Mouse (Mus musculus) lung, adult 2 months (tissue): Measurements from ENCODE around the gene Sh3pxd2a. TPM values are rescaled to one million over a fixed set of nuclear protein-coding genes. Genes with fewer than 3 reads are reported as not detected.

Experiments
- DNase-seq: peaks from one replicate; pipeline ENCODE4 v3.0.0; 2022
- H3K4me1 ChIP-seq: fragments of 200-500 bp; 2 replicates; pipeline ENCODE4 v1.6.1; 2011; ENCODE audit warnings: low read length; ENCODE audit not compliant: control insufficient read depth, insufficient read depth
- H3K4me3 ChIP-seq: fragments of 200-500 bp; replicated peaks from 2 replicates; pipeline ENCODE3; 2011; ENCODE audit warnings: low read depth, mild to moderate bottlenecking, control low read depth, low read length; ENCODE audit errors: extremely low read depth
- CTCF ChIP-seq: fragments of 200-500 bp; IDR thresholded peaks from 2 replicates; pipeline ENCODE4 v1.5.1; 2011; ENCODE audit warnings: mild to moderate bottlenecking, low read length, control low read depth; ENCODE audit not compliant: insufficient read depth
- POLR2A ChIP-seq: fragments of 200-500 bp; IDR thresholded peaks from 2 replicates; pipeline ENCODE4 v1.6.1; 2011; ENCODE audit warnings: low read depth, mild to moderate bottlenecking, control low read depth, low read length, borderline replicate concordance; ENCODE audit errors: extremely low read depth
- WGBS: fragments of 180-500 bp; shearing (Covaris S2); methylation state at CpG from one replicate; pipeline ENCODE4 v1.1.7; 2018; 5-methylcytosine and 5-hydroxymethylcytosine counted together
- polyA plus RNA-seq: library from polyadenylated mRNA; depleted of rRNA; stranded (reverse); fragments of >200 nt; gene quantifications from 2 replicates; pipeline ENCODE4 v1.2.3, GENCODE M21; 2012; rRNA removed

The Sh3pxd2a gene
- polyA plus RNA-seq, 1 experiment: 40.9 TPM

- no peak for DNase-seq
- Histone ChIP-seq H3K4me1 (no peaks in the 10 kb centered on the region), H3K4me3 (no peak overlapping the region)
- TF ChIP-seq CTCF (no peak), POLR2A (no peak)
- 60% methylated on average over 1 of the region's 1 CpGs for WGBS
Observed at GRCm38 (mm10) chr19:47213470-47213869, 250.7 kb downstream of the Sh3pxd2a start.

- WGBS: 83% methylated on average over 7 of the region's 7 CpGs
- no peak for DNase-seq
- no peak overlapping the region for H3K4me3 ChIP-seq
- no peak for TF ChIP-seq POLR2A
- no peak for TF ChIP-seq CTCF
- H3K4me1 ChIP-seq: no peaks in the 10 kb centered on the region
Observed at GRCm38 (mm10) chr19:47212401-47212800, 251.8 kb downstream of the Sh3pxd2a start.

DNA sequence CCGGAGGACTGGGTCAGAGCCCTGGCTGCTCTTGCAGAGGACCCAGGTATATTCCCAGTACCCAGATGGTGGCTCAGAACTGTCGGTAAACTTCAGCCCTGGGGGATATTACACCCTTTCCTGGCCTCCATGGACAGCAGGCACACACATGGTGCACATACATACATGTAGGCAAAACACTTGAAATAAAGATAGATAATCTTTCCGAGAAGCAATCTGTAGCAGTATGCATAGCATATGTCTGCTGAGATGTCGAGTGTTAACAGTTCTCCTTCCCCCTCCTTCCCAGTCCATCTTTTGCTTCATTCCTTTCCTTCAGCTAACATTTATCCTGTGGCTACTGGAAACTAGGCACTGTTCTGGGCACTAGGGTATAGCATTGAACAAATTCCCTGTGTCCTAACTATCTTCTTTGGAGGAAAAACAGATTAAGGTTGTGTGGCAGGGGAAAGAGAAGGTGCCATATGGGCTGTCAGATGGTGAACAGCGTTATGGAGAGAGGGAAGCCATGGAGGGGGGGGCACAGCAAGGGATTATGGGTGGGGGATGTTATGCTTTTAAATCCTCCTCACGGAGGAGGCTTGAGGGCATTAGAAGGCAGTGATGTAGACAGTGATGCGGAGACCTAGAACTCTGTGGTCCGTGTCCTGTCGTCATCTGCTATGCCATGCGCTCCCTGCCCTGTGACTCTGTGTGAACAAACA, 252.4 kb downstream of the Sh3pxd2a start:
- WGBS: 78% methylated on average over 10 of the region's 10 CpGs

GRCm38 (mm10) chr19:47210432-47210831, 253.8 kb downstream of the Sh3pxd2a start:
- Histone ChIP-seq H3K4me3 (no peak overlapping the region), H3K4me1 (no peaks in the 10 kb centered on the region)
- DNase-seq: no peak
- TF ChIP-seq CTCF: no peak
- no peak for TF ChIP-seq POLR2A
- 91% methylated on average over 4 of the region's 4 CpGs for WGBS

More for the DNA sequence above, 252.4 kb downstream of the Sh3pxd2a start:
- Histone ChIP-seq H3K4me1 (no peaks in the 10 kb centered on the region), H3K4me3 (no peak overlapping the region)
- no peak for DNase-seq
- no peak for TF ChIP-seq CTCF
- TF ChIP-seq POLR2A: no peak

Other genes starting within 250 kb of the Sh3pxd2a start
- gene Stn1, start 73.1 kb upstream of the Sh3pxd2a start, polyA plus RNA-seq: 19.2 and 21.1 TPM in 2 replicates
- gene Slk, start 115.3 kb upstream of the Sh3pxd2a start, polyA plus RNA-seq: 11.0 and 18.3 TPM in 2 replicates
- gene Col17a1, start 227.7 kb upstream of the Sh3pxd2a start, polyA plus RNA-seq: 8.7 and 20.2 TPM in 2 replicates